Mouse (Mus musculus): ENCODE measurements at regions not wholly inside any gene's neighbourhood (a gene's known extent, or its start where the extent isn't known, plus 50 kb on each side); places are given as distances from the start of the nearest gene placed in this dataset.
A peak's percentile ranks its signal among the peaks of the same experiment; 100 is the strongest.

GRCm38 (mm10) chr11:45176971-45177370, 559.9 kb downstream of the Ebf1 start:
- DNase-seq: no peak

- no peak for DNase-seq
Observed at GRCm38 (mm10) chr11:45178036-45178435, 560.9 kb downstream of the Ebf1 start.

- DNase-seq: no peak
Observed at GRCm38 (mm10) chr11:45179019-45179418, 561.9 kb downstream of the Ebf1 start.

- peak; percentile 36 for DNase-seq
Observed at GRCm38 (mm10) chr11:45190601-45191370, 573.7 kb downstream of the Ebf1 start.

GRCm38 (mm10) chr11:45191392-45192189, 574.5 kb downstream of the Ebf1 start:
- DNase-seq: no peak

GRCm38 (mm10) chr11:45193319-45193718, 576.2 kb downstream of the Ebf1 start:
- no peak for DNase-seq

- no peak for DNase-seq
Observed at GRCm38 (mm10) chr11:45199520-45199919, 582.4 kb downstream of the Ebf1 start.

- DNase-seq: no peak
Observed at GRCm38 (mm10) chr11:45200714-45201405, 583.7 kb downstream of the Ebf1 start.

GRCm38 (mm10) chr11:45203446-45203845, 586.3 kb downstream of the Ebf1 start:
- DNase-seq: no peak

- DNase-seq: no peak
Observed at GRCm38 (mm10) chr11:45206611-45207525, 589.8 kb downstream of the Ebf1 start.

GRCm38 (mm10) chr11:45214096-45214495, 597.0 kb downstream of the Ebf1 start:
- no peak for DNase-seq

GRCm38 (mm10) chr11:45216942-45217474, 599.9 kb downstream of the Ebf1 start:
- no peak for DNase-seq

- DNase-seq: no peak
Observed at GRCm38 (mm10) chr11:45219239-45219638, 602.1 kb downstream of the Ebf1 start.

GRCm38 (mm10) chr11:45222021-45222420, 604.9 kb downstream of the Ebf1 start:
- DNase-seq: no peak

GRCm38 (mm10) chr11:45235476-45236412, 616.1 kb upstream of the Clint1 start:
- DNase-seq: no peak

- no peak for DNase-seq
Observed at GRCm38 (mm10) chr11:45237056-45237455, 614.8 kb upstream of the Clint1 start.

- no peak for DNase-seq
Observed at GRCm38 (mm10) chr11:45239044-45239443, 612.8 kb upstream of the Clint1 start.

- no peak for DNase-seq
Observed at GRCm38 (mm10) chr11:45240419-45240818, 611.4 kb upstream of the Clint1 start.

- no peak for DNase-seq
Observed at GRCm38 (mm10) chr11:45241671-45242070, 610.2 kb upstream of the Clint1 start.

- DNase-seq: no peak
Observed at GRCm38 (mm10) chr11:45244796-45245195, 607.1 kb upstream of the Clint1 start.

- no peak for DNase-seq
Observed at GRCm38 (mm10) chr11:45256019-45256418, 595.8 kb upstream of the Clint1 start.

Data from retina, postnatal 1 day (tissue).